Mouse (Mus musculus) adrenal gland, adult 10 weeks (tissue): Measurements from ENCODE around the gene Trip6. TPM values are rescaled to one million over a fixed set of nuclear protein-coding genes. Genes with fewer than 3 reads are reported as not detected.

Source experiments
- polyA plus RNA-seq: library from polyadenylated mRNA; stranded (reverse); fragments of 350-450 nt; fragmentation: Illumina TruSeq; extraction: RNeasy Lipid Tissue Mini Kit (QIAGEN cat#74804); gene quantifications from one replicate; pipeline ENCODE4 v1.2.3, GENCODE M21; 2014; ENCODE audit warnings: low read depth, low replicate concordance

Gene Trip6
- polyA plus RNA-seq, result not detected

DNA sequence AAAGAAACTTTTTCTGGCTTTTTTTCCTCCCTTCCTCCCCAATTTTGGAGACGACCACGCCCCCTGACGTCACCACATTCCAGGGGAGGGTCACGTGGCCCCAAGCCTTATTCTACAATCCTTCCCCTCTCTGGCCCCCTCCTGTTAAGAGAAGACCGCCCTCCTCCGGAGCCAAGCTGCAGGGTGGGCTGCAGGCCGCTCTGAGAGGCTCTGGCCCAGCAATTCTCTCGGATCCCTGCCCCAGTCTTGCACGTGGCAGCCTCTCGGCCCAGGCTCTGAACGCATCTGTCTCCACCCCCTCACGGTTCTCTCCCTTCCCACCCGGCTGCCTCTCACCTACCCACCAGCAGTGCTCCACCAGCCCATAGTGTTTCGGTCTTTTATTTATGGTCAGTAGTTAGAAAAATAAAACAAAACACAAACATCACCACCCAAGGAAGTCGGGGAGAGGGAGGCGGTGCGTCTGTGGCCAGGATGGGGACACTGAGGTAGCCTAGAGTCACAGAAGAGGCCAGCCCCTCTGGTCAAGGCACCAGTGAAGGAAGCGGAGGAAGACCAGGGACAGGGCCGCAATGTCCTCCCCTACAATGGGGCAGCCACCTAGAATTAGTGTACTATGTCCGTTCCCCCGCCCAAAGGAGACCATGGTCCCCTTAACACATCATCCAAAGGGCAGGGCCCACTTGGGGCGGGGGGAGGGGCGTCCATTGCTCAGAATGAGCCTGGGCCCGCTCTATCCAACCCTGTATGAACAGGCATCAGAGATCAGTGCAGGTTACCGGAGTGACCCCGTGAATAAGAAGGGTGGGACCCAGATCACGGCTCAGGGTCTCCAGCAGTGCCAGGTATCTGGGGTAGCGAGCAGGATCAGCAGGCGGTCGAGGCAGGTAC lies at the start of gene Trip6:
Gene Trip6 (minus strand): TSS at position 212 of the 891 bp plus-strand sequence.

DNA sequence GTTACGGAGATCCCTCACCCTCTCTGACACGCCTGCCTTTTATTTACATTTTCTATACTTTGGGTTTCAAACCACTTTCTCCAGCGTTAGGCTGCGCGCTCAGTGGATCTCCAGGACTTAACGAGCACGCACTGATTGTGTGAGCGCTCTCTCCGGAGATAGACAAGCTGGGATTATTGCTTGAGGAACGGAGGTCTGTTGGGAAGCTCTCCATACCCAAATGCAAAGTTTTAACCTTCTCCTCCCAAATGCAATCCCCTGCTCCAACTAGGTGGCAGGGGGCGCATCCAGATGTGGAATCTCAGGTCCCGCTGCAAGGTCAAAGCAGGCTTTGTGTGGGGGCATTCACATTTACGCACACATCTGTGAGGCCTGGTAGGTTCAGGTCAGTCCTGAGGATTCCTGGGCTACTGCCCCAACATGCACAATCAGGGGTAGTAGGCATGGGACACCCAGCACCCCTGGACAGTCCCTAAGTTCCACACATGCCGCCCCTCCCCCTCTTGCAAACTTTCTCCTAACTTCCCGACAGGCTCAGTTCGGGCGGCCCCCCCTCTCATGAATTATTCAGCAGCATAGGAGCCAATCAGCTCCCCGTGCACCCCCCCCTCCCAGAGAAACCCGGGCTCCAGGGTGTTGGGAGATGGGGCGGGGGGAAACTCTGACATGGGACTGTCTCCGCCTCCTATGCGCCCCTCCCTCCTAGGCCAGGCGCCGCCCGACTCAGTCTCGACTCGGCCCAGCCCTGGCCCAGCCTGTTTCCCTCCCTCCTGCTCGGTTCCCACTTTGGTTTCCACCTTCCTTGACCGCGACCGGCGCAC lies 35.4 kb upstream of the Trip6 start, which contains the start of gene Ephb4:
Gene Ephb4 (plus strand): TSS at position 726 of the 821 bp plus-strand sequence.

GRCm38 (mm10) chr5:137333512-137334174 lies 19.4 kb upstream of the Trip6 start, which contains the start of gene Slc12a9:
Gene Slc12a9 (minus strand): TSS chr5:137333597.

GRCm38 (mm10) chr5:137307071-137307912 lies 6.9 kb downstream of the Trip6 start, which contains the start of gene Srrt:
Gene Srrt (minus strand): TSS chr5:137307674.

DNA sequence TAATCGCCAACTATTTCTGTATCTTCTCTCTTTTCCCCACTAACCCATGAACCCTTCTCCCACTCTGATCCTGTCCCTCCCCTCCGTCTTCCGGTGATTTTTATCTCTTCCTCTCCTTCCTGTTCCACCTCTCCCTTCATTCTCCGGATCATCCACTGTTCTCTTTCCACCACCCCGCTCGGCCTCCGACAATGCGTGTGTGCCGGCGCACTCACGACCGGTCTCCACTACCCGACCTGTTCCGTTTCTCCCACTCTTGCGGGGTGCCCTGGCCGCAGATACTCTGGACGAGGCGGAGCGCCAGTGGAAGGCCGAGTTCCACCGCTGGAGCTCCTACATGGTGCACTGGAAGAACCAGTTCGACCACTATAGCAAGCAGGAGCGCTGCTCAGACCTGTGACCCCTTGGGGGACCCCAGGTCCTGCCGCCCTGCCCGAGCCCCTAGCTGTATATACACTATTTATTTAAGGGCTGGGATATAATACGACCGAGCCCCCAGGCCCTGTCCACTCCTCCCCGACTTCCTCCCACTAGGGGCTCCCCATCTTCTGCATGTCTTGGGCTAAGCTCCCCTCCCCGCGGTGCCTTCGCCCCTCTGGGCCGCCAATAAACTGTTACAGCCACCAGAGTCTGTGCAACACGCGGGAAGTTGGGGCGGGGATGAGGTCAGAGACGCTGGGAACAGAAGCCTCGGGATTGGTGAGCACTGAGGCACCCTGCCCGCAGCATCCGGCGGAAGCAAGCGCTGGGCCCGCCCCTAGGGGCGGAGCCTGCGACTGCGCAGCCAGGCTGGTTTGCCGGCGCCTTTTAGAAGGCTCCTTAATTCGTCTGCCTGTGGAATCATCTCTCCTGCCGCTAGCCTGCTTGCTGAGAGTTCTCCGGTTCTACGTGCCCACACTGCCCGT lies 20.1 kb downstream of the Trip6 start, which contains the start of gene Ufsp1:
Gene Ufsp1 (plus strand): TSS at position 791 of the 905 bp plus-strand sequence.

DNA sequence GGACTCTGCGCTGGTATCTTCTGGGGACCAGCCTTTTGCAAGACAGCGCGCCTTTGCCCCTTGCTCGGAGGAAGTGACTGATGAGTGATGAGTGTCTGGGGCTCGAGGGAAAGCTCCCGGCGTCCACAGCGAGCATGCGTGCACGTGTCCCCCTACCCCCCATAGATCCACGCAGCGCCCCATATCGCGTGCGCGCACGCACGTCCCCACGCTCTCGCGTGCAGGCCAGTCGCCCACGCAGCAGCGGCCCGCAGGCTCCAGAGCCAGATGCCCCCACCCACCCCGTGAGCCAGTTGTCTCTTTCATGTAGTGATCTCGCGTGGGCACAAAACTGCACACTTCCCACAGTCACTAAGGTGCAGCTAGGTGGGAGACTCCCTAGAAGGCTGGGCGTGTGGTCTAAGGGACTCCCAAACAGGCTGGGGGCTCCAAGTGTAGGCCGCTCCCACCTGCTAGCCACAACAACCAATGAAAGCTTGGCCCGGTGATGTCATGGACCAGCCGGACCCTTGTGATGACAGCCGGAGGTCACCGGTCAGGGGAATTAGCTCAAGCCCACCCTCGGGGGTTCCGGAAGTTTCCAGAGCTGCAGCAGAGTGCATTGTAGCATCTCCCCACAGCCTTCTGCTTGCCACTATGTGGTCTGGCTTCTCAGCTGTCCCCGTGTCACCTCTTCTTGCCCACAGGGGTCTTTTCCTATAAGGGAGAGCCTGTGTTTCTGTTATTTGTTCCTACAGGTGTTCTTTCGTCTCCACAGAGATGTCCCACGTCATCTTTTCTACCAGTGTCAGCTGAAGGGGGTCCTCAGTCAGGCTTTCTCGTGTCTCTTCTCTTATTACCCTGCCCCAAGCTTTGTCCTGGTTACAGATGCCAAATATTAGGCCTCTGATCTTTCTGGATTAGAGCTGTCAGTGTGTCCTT lies 26.9 kb downstream of the Trip6 start, which contains the start of gene Ache:
Gene Ache (plus strand): TSS at position 488 of the 921 bp plus-strand sequence.

Other genes with a start within 250 kb of the Trip6 start
- 5.0 TPM for gene Serpine1, start 242.1 kb downstream of the Trip6 start, polyA plus RNA-seq
- gene Trim56, start 198.2 kb downstream of the Trip6 start, polyA plus RNA-seq, result 37.8 TPM
- gene Muc3, start 165.1 kb downstream of the Trip6 start, polyA plus RNA-seq, result not detected
- gene Muc3a, start 102.0 kb downstream of the Trip6 start, polyA plus RNA-seq, result not detected
- 0.17 TPM for gene Ache, start 26.9 kb downstream of the Trip6 start, polyA plus RNA-seq
- 5.9 TPM for gene Ufsp1, start 19.8 kb downstream of the Trip6 start, polyA plus RNA-seq
- gene Srrt, start 6.7 kb downstream of the Trip6 start, polyA plus RNA-seq, result 25.4 TPM
- gene Slc12a9, start 19.2 kb upstream of the Trip6 start, polyA plus RNA-seq, result not detected
- gene Ephb4, start 35.7 kb upstream of the Trip6 start, polyA plus RNA-seq, result 7.2 TPM
- gene Zan, start 162.7 kb upstream of the Trip6 start, polyA plus RNA-seq, result not detected
- gene Pop7, start 188.1 kb upstream of the Trip6 start, polyA plus RNA-seq, result not detected
- 2.2 TPM for gene Gigyf1, start 204.1 kb upstream of the Trip6 start, polyA plus RNA-seq
- not detected for gene Epo, start 218.8 kb upstream of the Trip6 start, polyA plus RNA-seq
- 1.2 TPM for gene Gnb2, start 219.1 kb upstream of the Trip6 start, polyA plus RNA-seq
- gene Actl6b, start 239.1 kb upstream of the Trip6 start, polyA plus RNA-seq, result not detected